Mouse (Mus musculus) brain, adult 10 weeks (tissue): ENCODE results near the gene Arnt. TPM values are rescaled to one million over a fixed set of nuclear protein-coding genes. Genes with fewer than 3 reads are reported as not detected.

Experiments used
- polyA plus RNA-seq: library from polyadenylated mRNA; stranded (reverse); fragments of 350-450 nt; fragmentation: Illumina TruSeq; extraction: RNeasy Lipid Tissue Mini Kit (QIAGEN cat#74804); gene quantifications from one replicate; pipeline ENCODE4 v1.2.3, GENCODE M21; 2015; ENCODE audit warnings: low read depth, low replicate concordance

Arnt gene
- 29.8 TPM for polyA plus RNA-seq

DNA sequence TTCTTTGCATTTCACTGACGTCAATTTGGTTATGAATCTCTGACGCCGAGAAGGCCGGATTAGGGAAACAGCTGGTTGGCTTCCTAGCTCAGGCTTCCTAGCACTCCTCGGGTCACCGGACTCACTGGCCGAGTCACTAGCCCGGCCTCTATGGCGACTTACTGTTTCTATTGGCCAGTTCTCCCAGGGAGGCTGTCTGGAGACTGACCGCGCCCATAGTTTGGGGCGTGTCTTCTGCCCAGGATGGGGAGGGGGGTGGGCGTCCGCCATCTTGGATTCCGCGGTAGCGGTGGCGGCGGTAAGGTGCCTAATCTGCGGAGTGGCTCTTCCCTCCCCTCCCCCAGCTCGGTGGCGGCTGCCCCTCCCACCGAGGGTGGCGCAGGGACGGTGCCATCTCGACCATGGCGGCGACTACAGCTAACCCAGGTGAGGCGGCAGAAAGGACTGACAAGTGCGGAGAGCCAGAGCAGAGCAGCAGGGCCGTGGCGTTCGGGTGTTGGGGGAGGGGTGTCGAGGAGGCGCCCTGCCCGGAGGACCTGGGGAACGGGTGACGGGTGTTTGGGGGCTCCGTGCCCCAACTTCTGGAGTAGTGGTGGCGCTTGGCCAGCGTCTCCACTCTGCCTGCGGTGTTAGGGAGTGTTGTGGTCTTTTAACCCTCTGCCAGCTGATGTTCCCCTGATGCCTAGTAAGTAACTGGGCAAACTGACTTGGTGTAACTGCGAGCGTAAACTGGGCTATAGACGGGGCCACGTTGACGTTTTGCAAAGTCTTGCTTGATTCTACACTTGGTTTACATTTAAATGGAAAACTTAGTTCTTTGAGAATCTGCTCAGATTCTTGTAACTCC, at the start of gene Arnt:
Arnt (plus strand) TSS at position 253 of the 847 bp plus-strand sequence.

DNA sequence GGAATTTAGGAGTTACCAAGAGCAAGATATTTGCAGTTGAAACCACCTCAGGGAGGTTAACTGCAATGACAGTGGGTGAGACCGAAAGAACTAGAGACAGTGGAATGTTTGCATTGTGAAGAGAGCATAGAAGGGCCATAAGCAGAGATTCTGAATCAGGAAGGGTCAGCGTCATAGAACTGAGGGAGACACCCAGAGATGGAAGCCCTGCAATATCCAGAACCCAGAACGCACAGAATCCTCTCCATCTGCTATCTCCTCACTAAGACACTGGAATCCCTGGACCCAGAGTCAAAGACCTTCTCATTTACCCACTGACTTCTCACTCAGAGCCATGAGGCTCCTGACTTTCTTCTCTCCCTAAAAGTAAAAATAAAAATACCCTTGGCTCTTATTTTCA, 31.4 kb upstream of the Arnt start, which contains the start of gene 4930558C23Rik:
4930558C23Rik (minus strand) TSS at position 101 of the 400 bp plus-strand sequence.

DNA sequence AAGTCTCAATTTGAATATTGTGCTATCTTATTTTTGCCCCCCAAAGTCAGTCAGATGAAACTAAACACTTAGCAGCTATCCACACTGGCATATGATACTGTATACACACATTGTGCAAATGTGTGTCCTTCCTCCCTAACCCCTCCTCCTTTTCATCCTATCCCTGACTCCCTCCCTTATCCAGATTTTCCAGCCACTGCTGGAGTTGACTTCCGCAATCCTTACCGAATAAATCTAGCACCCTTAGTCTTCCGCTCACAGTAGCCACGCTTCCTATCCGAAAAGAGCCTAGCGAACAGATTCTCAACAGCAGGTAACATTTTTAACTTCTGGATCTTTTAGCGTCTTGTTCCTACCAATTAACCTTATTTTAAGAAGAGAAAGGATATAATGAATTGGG, 64.8 kb downstream of the Arnt start, which contains the start of gene Ctsk:
Ctsk (plus strand) TSS at position 233 of the 400 bp plus-strand sequence.

DNA sequence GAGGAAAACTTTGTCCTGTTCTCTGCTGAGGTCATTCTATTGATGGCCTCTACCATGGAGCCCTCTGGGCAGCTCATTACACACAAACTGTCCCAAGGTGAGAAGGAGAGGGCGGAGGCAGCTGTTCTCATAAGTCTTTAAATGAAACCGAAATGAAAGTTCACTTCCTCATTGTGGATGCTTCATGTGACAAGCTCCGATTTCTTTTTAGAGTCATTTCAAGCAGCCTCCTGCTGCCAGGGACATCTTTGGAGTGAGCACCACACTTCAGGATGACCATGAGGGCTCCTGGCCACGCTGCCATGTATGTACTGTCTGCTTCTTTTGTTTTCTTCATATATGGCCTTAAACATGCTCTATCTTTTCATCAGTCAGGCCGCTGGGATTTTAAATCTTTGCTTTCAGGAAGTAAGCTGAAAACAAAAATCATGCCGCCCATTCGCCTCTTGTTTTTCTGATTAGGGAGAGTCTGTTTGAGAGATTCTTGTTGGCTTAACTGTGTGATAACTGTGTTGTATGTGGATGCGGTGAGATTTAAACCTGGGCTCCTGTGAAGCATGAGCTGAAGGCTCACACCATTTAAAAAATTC, 92.5 kb downstream of the Arnt start, which contains the start of gene Ctss:
Ctss (plus strand) TSS at position 165 of the 590 bp plus-strand sequence.

Other genes with a start within 250 kb of the Arnt start
- gene Gabpb2, start 216.5 kb upstream of the Arnt start, polyA plus RNA-seq = 7.1 TPM
- gene Cdc42se1, start 205.7 kb upstream of the Arnt start, polyA plus RNA-seq = 68.9 TPM
- 414 TPM for gene Mllt11, start 202.2 kb upstream of the Arnt start, polyA plus RNA-seq
- gene Gm128, start 192.8 kb upstream of the Arnt start, polyA plus RNA-seq = 0.30 TPM
- not detected for gene Bnipl, start 183.2 kb upstream of the Arnt start, polyA plus RNA-seq
- 26.8 TPM for gene Mindy1, start 153.0 kb upstream of the Arnt start, polyA plus RNA-seq
- gene Prune1, start 152.3 kb upstream of the Arnt start, polyA plus RNA-seq = 23.6 TPM
- gene Anxa9, start 127.2 kb upstream of the Arnt start, polyA plus RNA-seq = 0.73 TPM
- gene Cers2, start 119.6 kb upstream of the Arnt start, polyA plus RNA-seq = 101 TPM
- gene Setdb1, start 77.2 kb upstream of the Arnt start, polyA plus RNA-seq = 22.1 TPM
- not detected for gene 4930558C23Rik, start 31.5 kb upstream of the Arnt start, polyA plus RNA-seq
- gene Ctsk, start 64.9 kb downstream of the Arnt start, polyA plus RNA-seq = 6.2 TPM
- gene Ctss, start 92.4 kb downstream of the Arnt start, polyA plus RNA-seq = 136 TPM
- gene Hormad1, start 125.3 kb downstream of the Arnt start, polyA plus RNA-seq = not detected
- gene Golph3l, start 154.5 kb downstream of the Arnt start, polyA plus RNA-seq = 20.4 TPM
- 489 TPM for gene Ensa, start 190.6 kb downstream of the Arnt start, polyA plus RNA-seq
- gene Mcl1, start 224.4 kb downstream of the Arnt start, polyA plus RNA-seq = 55.3 TPM